Mouse (Mus musculus): ENCODE measurements around the gene Ralgapa2.
A peak's percentile ranks its signal among the peaks of the same experiment; 100 is the strongest.

Ralgapa2 gene

DNA sequence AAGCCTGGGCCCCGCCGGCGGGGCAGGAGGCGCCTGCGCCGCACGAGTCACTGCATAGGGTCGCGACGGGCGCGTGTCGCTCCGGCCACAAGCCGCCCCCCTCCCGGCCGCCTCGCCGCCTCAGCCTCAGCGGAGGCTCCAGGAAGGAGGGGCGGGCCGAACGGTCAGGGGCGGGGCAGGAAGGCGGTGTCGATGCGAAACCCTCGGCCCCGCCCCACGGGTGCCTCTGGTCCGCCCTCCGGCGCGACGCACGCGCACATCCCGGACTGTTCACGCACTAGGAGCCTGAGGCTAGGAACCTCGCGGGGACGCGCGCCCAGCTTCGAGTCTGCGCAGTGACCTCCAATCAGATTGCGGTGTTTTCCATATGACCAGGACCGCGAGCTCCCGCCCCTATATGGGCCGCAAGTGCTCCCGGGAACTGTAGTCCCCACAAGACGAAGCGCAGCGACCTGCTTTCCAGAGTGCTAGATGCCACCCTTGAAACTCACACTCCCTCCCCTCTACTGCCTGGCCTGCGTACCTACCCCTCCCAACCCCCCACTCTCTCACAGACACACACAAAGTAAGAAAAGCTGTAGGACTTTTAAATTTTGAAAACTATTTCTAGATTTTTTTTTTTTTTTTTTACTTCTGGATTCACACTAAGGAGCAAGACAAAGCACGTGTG is at the start of gene Ralgapa2:
Gene Ralgapa2, minus strand, starts transcription at position 434 of the 670 bp plus-strand sequence.
- DNase-seq: peak; percentile 100

DNA sequence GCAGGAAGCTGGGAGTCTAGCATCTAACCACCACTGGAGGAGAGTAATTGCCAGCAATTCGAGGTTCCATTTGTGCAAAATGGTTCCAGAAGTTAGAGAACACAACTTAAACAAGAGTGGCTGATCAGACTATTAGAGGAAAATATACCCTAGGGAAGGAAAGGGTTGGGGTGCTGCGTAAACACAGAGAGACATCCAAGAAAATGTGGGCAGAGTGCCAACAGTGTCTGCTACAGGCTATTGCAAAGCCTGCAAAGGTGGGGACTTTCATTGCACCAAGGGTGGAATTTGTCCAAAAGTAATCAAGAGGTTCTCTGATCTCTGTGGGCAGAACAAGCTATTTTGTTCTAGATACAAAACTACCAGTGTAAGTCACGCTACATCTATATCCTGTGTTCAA is 49.4 kb upstream of the Ralgapa2 start:
- no peak for DNase-seq

DNA sequence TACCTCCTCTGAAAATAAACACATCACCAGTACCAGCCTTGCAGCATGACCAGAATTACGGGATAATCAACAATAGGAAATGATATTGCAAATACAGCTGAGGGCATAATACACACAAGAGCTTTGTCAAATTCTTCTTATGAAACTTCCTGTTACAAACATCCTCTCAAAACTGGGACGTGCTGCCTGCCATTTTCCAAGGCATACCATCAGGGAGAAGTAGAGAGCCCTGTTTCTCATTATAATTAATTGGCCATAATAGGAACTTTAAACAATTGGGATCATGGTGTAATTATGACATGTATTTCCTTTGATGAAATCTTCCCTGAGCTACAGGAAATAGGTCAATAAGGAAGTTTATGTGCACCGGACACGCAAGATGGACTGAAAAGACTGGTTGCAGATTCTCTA is 48.5 kb upstream of the Ralgapa2 start:
- no peak for DNase-seq

DNA sequence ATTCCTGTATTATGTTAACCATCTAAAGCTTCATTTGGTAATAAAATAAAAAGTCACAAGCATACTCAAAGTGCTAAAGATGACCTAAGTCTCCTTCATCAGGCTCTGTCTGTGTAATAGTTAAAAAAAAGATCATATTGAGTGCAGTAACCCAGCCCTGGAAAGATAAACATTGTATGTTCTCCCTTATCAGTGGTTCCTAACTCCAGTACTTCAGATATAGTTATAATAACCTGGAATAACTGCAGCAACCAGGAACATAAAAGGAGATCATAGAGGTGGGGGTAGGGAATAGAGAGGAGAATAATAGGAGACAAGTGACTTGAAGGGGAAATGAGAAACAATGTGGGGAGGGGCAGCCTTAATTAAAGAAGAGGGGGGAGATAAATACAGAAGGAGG is 44.0 kb upstream of the Ralgapa2 start:
- DNase-seq: no peak

DNA sequence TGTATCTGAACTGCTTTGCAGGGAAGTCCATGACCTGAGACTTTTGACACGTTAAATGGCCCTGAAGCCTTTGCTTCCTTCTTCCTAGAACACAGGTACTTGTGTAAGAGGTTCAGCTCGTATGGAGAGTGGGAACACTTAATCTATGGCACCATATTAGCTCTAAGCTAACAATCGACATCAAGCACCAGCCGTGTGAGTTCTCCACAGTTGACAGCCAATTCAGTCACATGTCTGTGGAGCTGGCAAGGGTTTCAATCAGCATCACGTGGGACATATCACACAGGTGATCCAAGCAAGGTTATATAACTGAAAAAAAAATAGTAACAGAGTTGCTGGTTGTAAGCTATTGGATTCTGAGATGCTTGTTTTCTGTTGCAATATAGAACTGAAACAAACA is 43.2 kb upstream of the Ralgapa2 start:
- DNase-seq: no peak

DNA sequence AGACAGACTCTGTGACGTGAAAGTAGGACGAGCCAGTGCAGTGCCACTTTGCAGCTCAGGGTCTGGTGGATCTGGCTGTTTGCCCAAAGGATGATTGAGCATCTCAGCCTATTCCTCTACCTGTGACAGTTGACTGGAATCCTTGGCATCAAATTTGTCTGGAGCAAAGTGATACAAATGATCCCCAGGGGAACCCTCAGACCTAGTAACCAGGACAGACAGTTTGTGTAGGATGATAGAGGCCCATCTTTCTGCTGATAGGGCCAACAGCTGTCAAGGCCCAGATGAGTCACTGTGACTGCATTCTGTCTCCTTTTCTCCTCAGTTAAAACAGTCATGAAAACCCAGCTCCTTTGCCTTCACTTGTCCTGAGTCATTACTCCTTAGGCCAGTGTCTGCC is 41.6 kb upstream of the Ralgapa2 start:
- DNase-seq: peak; percentile 39

DNA sequence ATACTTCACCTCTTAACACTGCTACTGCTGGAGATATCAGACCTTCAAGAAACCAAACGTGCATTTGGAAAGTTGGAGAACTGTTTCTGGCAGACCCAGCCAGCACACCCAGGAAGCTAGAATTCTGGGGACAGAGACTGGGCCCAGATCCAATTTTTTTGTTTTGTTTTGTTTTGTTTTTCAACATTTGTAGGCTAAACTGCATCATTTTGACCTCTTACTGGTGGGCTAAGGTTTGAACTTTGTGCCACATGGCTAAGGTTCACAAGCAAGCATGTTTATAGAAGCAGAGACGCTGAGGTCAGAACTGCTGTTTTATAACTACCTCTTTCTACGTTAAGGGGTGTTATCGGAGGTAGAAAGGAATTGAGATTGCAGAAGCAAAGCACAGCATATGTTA is 39.7 kb upstream of the Ralgapa2 start:
- DNase-seq: no peak

DNA sequence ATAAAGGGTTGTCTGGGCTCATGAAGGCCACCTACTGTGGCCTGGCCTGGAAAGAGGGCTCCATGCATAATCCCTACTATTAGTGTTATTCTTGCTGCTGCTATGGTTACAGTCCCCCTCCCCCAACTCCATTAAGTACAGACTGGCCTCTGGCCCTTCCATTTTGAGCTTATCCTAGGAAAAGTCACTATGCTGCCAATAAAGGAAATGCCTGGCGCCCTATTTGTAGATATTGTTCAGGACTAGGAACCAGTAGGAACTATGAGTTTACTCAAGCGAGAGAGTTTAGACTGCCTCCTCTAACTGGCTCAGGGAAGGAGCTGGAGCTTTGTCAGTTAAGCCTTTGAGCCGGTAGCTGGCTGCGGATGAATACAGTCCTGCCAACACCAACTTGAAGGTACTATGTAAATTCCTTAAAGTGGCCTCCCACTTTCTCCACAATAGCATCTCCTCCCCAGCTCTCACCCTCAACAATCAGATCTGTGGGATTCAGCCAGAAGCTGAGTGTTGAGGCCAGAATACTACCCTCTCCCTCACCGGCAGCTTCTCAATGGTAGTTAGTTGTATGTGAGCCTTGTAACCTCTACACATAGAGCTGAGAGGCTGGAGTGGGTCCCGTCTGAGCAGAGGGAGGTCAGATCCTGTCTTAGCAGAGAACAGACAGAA is 37.1 kb upstream of the Ralgapa2 start:
- peak; percentile 20 for DNase-seq

DNA sequence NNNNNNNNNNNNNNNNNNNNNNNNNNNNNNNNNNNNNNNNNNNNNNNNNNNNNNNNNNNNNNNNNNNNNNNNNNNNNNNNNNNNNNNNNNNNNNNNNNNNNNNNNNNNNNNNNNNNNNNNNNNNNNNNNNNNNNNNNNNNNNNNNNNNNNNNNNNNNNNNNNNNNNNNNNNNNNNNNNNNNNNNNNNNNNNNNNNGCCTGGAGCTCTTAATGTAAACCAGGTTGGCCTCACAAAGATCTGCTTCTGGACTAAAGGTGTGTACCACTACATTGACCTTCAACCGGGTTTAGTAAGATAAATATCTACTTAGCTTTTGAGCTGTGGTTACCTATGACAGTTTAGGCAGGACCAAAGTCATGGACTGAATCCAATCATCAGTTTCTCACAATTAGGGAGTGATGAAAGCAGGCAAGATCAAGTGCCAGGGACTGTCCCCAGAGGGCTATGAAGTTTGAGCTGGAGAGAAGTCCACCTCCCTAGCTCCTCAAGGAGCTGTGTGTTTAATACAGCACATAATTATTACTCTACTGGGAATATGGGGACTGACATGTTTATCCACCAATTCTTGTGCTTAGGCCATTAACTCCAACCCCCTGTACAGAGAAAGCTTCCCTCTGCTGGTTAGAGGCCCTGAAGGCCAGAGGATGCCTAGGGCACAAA is 32.1 kb upstream of the Ralgapa2 start:
- no peak for DNase-seq

DNA sequence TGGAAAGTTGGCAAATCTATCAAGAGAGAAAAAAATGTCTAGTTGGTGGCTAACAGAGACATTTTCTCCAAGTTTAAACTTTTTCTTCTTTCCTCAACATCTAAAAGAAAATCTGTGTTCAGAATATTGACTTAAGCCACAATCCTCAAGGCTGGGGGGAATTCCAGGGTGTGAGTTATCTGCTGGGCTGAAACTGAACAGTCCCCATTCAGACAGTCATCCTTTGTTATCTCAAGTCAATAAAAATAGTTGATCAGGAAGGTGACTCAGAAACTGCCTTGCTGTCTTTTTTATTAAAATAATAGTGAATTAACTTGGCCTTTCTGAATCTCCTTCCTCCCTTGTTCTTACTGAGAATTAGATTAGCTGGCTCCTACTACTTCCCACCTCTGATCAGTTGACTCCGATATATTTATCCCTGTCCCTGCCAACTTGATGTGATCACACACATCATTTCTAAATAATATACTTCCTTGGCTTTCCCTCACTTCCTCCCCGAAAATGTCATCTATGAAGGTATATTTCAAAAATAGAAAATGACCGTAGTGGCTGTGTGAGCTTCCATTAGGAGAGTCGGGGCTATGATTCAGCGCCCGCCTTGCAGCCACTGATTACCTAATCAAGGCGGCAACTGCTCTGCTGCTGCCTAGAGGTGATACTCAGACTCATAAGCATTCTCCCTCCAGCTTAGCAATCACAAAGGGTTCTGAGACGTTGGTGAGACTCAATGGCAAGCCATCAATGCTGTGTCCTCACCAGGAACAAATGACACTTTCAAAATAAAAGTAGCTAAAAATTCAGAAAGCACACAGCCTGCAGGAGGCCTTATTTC is 21.2 kb upstream of the Ralgapa2 start:
- DNase-seq: no peak

DNA sequence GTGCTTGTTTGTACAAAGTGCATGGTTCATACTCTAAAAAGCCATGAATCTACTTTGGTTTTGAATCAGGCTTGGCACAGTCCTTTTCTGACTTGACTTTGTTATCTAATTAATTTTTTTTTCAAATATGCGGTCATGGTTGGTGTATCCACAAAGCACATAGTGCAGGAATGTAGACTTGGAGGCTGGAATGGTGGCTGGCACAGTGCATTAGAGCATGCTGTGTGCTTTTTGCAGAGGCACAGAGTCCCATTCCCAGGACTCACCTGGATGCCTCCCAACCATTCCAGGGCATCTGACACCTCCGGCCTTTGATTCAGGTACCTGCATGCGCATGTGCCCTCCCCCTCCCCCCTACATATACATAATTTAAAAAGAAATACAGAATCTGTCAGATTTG is 20.3 kb upstream of the Ralgapa2 start:
- DNase-seq: no peak

DNA sequence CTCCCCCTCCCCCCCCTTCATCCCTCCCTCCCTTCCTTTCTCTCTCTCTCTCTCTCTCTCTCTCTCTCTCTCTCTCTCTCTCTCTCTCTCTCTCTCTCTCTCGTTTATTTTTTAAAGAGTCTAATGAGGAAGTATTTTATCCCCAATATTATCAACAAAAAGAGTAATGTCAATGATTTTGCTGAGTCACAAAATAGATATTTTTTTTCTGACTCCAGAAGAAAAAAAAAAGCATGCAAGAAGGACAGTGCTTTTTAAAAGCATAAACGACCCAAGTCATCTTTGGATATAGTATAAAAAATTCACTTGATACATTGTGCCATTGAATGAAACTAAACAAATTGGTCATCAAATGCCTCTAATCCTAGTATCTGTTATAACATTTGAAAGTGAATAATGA is 13.3 kb upstream of the Ralgapa2 start:
- no peak for DNase-seq

DNA sequence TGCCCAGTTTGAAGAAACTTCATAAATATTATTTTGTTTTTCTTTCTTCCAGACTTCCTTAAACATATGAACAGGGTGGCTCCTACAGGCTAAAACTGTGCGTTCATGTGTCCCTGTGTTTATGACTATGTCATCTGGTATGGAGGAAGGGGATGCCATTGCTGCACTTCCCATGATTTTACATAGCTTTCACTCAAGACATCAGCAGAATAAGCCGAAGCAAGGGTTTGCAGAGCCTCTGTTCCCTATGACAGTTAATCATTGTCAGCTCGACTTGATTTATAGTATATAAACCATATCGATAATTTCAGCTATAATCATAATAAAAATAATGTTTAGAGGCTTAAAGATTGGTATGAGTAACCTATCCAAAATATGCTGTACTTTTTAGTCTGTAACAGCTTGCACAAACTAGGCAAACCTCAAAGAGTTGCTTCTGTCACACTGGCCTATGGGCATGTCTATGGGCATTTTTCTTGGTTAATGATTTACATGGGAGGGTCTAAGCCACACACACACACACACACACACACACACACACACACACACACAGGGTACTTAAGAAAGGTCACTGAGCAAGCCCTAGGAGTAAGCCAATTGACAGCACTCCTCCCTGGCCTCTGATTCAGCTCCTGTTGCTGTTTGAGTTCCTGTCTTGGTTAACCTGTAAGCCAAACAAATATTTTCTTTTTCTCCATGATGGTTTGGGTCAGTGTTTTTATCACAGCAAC is 12.7 kb upstream of the Ralgapa2 start:
- DNase-seq: no peak

DNA sequence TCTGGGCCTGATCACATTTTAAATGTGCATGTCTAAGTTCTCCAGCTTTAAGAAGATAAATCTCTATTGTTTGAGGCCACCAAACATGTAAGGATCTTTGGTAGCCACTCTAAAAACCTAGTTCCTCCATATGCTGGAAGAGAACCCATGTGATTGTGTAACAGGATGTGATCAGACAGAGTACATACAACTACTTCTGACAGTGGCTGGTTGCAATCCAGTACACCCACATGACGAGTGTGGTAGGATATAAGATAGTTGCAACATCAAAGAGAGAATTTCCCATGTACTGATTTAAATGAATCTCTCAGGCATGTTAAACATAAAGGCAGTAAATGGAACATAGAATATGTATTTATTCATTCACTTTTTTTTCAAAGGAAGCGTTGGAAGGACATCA is 4.8 kb upstream of the Ralgapa2 start:
- DNase-seq: no peak

DNA sequence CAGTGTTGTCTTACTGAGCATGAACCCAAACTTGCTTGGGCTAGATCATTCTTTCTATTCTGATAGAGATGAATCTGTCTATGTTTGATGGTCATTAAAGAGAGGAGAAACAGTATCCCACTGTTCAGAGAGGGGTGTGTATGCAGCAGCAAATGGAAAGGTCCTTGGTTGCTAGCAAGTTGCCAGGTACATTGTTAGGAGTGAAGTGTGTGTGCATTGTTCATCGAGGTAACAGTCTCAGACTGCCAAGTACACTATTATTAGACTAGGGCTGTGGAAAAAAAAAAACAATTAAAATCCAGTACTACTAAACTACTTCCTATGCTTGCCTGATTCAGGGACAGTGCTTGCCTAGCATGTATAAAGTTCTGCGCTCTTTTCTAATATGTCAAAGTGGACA is 2.9 kb upstream of the Ralgapa2 start:
- no peak for DNase-seq

DNA sequence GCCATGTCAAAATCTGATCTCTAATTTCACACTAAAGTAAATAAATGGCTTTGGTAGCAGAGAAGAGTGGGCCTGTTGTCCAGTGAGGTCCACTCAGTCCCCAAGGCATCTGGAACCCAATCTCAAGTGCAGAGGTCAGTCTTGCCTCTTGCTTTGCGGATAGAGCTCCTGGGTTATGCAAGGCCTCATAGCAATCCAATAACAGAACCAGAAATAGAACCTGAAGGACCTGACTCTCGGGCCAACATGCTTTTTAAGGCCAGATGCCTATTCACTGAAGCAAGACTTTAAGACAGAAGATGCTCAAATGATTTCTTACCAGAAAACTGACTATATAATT is 407 bp upstream of the Ralgapa2 start:
- DNase-seq: no peak

DNA sequence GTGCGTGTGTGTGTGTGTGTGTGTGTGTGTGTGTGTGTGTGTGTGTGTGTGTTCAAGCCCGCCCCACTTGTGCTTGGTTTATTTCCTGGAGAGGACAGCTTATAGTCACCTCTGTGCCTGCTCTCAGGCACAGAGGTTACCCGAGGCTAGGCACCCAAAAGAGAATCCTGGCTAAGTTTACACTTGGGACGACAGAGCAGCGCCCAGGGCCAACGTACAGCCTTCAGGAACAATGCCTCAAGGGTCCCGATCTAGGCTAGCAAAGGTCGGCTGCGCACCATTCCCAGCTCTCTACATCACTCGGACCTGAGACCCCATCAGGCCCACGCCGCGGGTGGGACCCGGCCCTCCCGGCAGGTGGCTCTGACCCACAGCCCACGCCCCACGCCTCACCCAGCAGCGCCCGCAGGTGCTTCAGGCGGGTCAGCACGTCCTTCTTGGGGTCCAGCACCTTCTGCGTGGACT is 711 bp downstream of the Ralgapa2 start:
- DNase-seq: no peak

DNA sequence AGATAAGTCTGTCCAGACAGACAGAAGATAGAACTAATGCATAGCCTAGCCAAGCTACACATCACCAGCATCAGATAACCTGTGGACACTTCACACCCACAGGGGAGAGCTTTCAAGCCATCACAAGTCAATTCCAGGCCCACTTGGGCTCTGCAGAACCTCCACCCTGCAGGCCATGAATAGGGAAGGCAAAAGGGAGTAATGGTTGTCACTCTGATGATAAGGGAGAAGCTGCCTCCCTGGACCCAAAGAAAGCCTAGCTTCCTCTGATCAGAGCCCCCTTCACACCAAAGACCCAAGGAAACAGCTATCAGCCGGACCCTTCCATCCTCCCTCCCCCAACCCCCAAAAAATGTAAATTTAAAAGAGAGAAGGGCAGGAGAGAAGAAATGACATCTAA is 1.4 kb downstream of the Ralgapa2 start:
- no peak for DNase-seq

DNA sequence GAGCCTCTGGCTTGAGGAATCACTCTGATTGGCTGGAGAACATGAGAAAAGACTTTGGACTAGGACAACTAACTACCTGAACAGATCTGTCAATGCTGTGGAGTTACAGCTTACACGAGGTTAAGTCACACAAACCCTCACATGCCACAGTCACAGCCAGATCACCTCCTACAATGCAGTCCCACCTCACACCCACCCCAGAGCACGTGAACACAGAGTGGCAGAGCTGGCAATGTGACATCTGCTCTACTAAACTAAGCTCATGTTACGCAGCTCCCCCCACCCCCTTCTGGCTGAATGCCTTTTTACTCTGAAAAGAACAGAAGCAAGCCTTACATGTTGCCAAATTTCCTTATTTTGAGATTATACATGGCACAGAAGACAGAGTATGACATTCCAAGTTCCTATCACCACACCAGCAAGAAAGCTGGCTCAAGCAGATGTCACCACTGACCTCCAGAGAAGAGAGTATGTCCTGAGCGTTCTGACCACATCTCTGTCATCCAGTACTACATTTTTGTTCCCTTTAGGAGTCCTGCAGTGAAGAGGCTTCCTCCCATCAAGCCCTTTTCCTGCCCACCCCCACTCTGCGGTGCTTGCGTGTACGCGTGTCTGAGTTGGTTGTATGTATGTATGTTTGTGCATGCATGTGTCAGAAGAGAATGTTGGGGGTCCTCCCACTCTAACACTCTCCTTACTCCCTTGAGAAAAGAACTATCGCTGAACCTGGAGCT is 9.4 kb downstream of the Ralgapa2 start:
- peak; percentile 79 for DNase-seq

DNA sequence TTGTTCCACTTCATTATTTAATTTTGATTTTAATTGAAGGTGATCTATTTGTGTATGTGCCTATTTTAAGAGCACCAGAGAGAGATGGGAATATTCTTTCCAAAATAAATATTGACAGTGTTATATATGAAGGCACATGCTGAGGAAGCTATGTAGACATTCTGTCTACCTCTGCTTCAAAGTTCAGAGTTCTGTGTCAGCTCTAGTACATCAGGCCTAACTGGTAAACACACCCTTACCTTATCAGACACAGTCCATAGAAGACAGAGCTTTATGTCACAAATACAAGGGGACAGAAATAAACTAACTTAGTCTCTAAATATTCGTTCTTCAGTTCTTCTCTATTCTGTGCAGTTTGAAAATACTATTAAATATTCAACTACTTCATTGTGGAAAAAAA is 12.1 kb downstream of the Ralgapa2 start:
- DNase-seq: no peak

DNA sequence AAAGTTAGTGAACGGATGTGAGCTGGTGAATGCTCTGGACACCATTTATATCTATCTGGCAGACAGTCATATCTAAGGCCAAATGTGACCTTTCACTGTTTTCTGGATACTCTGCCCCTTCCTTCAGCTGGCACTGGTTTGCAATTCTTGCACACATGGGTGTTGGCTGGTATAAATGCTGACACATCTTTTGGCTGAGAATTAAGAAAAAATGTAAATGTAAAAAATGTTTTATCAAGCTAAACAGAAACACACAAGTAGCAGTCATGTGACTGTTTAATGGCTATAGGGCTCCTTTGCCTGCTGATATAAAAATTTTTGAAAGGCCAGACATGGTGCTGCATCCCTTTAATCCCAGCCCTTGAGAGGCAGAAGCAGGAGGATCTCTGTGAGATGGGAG is 13.0 kb downstream of the Ralgapa2 start:
- DNase-seq: no peak

DNA sequence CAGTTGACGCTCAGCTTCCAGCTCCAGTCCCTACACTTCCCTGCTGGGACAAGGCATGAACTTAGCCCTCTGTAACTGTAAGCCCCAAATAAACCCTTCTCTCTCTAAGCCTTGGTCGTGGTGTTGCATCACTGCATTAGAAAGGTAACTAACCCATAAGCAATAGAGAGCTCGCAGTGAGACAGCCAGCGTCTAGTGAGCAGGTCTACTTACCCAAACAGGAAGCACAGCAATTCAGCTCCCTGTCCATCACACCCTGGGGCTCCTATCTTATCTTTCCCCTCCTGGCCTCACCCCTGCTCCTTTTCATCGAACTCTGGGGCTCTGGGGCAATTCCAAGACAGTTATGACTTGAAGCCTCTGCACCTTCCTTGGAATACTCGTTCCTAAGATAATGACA is 13.8 kb downstream of the Ralgapa2 start:
- no peak for DNase-seq

Measured in right cerebral cortex, adult 18-20 months (tissue).